Mouse (Mus musculus): ENCODE results near the gene Tcp10c. TPM values are rescaled to one million over a fixed set of nuclear protein-coding genes. Genes with fewer than 3 reads are reported as not detected.
"Not testable (repeated sequence)": the region's sequence is repeated elsewhere in the genome, so short reads cannot be mapped to it uniquely, and the experiment has no call there.

Tcp10c gene
- polyA plus RNA-seq, 1 experiment from 2014 or later: not detected

GRCm38 (mm10) chr17:13426508-13426907 is 72.1 kb downstream of the Tcp10c start:
- not testable (repeated sequence) for H3K27ac ChIP-seq (ENCODE audit: low read depth, low read length)
- 77% methylated on average over 3 of the region's 6 CpGs for WGBS

More at GRCm38 (mm10) chr17:13426508-13426907, 72.1 kb downstream of the Tcp10c start:
- not testable (repeated sequence) for H3K4me3 ChIP-seq (ENCODE audit: low read depth, low read length); H3K4me2 ChIP-seq; H3K27me3 ChIP-seq (replicated peaks; ENCODE audit: control insufficient read depth, insufficient read depth, low read length); H3K4me1 ChIP-seq (replicated peaks; ENCODE audit: control insufficient read depth, insufficient read depth, low read length); H3K9ac ChIP-seq (ENCODE audit: low read depth, low read length); H3K36me3 ChIP-seq (ENCODE audit: control insufficient read depth, insufficient read depth, low read length); ATAC-seq (replicated peaks; ENCODE audit: low FRiP score); H3K9me3 ChIP-seq (ENCODE audit: control insufficient read depth, low read length); DNase-seq (ENCODE audit: low spot score)

Other genes with a start within 250 kb of the Tcp10c start
- not detected in 2 replicates for gene Unc93a, start 222.8 kb upstream of the Tcp10c start, polyA plus RNA-seq (2014; fragmentation: Nextera tagmentation; extraction: Ambion mirVana)
- not detected in 2 replicates for gene Smok2a, start 133.4 kb upstream of the Tcp10c start, polyA plus RNA-seq (2014; fragmentation: Nextera tagmentation; extraction: Ambion mirVana)
- not detected in 2 replicates for gene Smok2b, start 124.3 kb upstream of the Tcp10c start, polyA plus RNA-seq (2014; fragmentation: Nextera tagmentation; extraction: Ambion mirVana)